Mouse (Mus musculus) hindbrain, embryonic 13.5 days (tissue): Measurements from ENCODE around the gene Prtn3. TPM values are rescaled to one million over a fixed set of nuclear protein-coding genes. Genes with fewer than 3 reads are reported as not detected.

ENCODE experiments used
- ATAC-seq: fragments of 200-750 bp; cut with Nextera tagmentation; 2 replicates; pipeline ENCODE4 v1.8.0; 2017; ENCODE audit warnings: moderate TSS enrichment; ENCODE audit not compliant: low FRiP score
- H3K27ac ChIP-seq: fragments of 300-500 bp; sonication (generic); 2 replicates; pipeline ENCODE4 v1.5.1; 2015; ENCODE audit warnings: inconsistent platforms, mild to moderate bottlenecking, moderate library complexity
- H3K27me3 ChIP-seq: fragments of 300-500 bp; sonication (generic); 2 replicates; pipeline ENCODE4 v1.6.1; 2015; ENCODE audit warnings: mild to moderate bottlenecking, inconsistent platforms
- H3K36me3 ChIP-seq: fragments of 300-500 bp; sonication (generic); 2 replicates; pipeline ENCODE4 v1.6.1; 2015; ENCODE audit warnings: mild to moderate bottlenecking, inconsistent platforms
- H3K4me1 ChIP-seq: fragments of 300-500 bp; sonication (generic); replicated peaks from 2 replicates; pipeline ENCODE4 v1.6.1; 2015; ENCODE audit warnings: inconsistent platforms
- H3K4me2 ChIP-seq: fragments of 300-500 bp; sonication (generic); 2 replicates; pipeline ENCODE4 v1.6.1; 2015; ENCODE audit warnings: inconsistent platforms, mild to moderate bottlenecking, moderate library complexity
- H3K4me3 ChIP-seq: fragments of 300-500 bp; sonication (generic); 2 replicates; pipeline ENCODE4 v1.5.1; 2015; ENCODE audit warnings: mild to moderate bottlenecking, inconsistent platforms
- H3K9ac ChIP-seq: fragments of 300-500 bp; sonication (generic); 2 replicates; pipeline ENCODE4 v1.6.1; 2015; ENCODE audit warnings: mild to moderate bottlenecking, inconsistent platforms
- H3K9me3 ChIP-seq: fragments of 300-500 bp; sonication (generic); 2 replicates; pipeline ENCODE4 v1.6.1; 2016; ENCODE audit warnings: inconsistent platforms
- WGBS: fragments of 180-500 bp; shearing (Covaris S2); methylation state at CpG from one replicate; pipeline ENCODE4 v1.1.7; 2015; 5-methylcytosine and 5-hydroxymethylcytosine counted together
- polyA plus RNA-seq: library from polyadenylated mRNA; unstranded; fragments of >200 nt; fragmentation: Nextera tagmentation; extraction: Ambion mirVana; gene quantifications from 2 replicates; pipeline ENCODE4 v1.2.1, GENCODE M21; 2015

Gene Prtn3
- polyA plus RNA-seq, 1 experiment from 2014 or later, result 15.6 TPM

DNA sequence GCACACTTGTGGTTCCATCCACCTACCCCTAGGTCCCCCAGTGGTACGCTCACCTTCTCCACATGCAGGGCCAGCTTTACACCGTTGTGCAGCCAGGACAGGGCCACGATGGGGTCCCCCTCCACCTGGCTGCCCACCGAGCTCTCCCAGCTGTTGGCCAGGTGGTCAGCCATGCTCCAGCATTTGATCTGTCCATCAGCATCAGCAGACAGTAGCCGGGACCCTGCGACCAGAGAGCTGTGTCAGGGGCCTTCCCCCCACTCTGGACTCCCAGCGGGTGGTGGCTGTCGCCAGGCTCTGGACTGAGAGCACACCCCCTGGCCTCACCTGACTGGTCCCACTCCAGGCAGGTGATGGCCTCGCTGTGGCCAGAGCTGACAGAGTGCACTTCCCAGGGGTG, 32.4 kb downstream of the Prtn3 start:
- 0 out of 2 replicates have a peak, but pooled peaks cover 5% of the 10 kb centered on the region for H3K27me3 ChIP-seq
- 97% methylated on average over 9 of the region's 9 CpGs for WGBS
- no peak for ATAC-seq
- H3K27ac ChIP-seq, result no peak overlapping the region
- H3K4me3 ChIP-seq, result no peak overlapping the region
- H3K9me3 ChIP-seq, result no peaks in the 10 kb centered on the region
- no peak overlapping the region for H3K4me2 ChIP-seq
- 0 out of 2 replicates have a peak overlapping the region, but pooled peaks have one; percentile 5 for H3K9ac ChIP-seq
- peaks cover 14% of the 10 kb centered on the region for H3K4me1 ChIP-seq
- H3K36me3 ChIP-seq, result peaks cover 60% of the 10 kb centered on the region

DNA sequence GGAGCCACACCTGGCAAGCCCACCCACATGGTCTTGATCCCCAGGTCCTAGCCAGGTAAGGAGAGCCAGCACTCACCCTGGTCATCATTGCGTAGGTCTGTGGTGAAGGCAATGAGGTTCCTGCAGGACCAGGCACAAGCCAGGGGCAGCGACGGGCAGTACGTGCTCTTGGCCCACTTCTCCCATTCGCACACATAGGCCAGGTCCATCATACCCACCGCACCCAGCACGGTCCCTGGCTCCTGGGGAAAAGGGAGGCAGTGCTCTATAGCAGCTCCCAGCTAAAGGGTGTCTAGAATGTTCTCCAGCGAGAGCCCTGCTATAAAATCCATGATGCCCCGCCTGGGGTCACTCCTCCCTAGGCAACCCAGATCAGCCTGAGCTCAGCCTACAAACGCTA, 33.1 kb downstream of the Prtn3 start:
- Histone ChIP-seq H3K9me3 (no peaks in the 10 kb centered on the region), H3K4me1 (peaks cover 14% of the 10 kb centered on the region), H3K9ac (no peak overlapping the region), H3K4me3 (no peak overlapping the region), H3K36me3 (peaks cover 64% of the 10 kb centered on the region), H3K4me2 (no peak overlapping the region), H3K27me3 (0 out of 2 replicates have a peak, but pooled peaks cover 5% of the 10 kb centered on the region), H3K27ac (no peak overlapping the region)
- no peak for ATAC-seq
- WGBS, result 94% methylated on average over 10 of the region's 10 CpGs

DNA sequence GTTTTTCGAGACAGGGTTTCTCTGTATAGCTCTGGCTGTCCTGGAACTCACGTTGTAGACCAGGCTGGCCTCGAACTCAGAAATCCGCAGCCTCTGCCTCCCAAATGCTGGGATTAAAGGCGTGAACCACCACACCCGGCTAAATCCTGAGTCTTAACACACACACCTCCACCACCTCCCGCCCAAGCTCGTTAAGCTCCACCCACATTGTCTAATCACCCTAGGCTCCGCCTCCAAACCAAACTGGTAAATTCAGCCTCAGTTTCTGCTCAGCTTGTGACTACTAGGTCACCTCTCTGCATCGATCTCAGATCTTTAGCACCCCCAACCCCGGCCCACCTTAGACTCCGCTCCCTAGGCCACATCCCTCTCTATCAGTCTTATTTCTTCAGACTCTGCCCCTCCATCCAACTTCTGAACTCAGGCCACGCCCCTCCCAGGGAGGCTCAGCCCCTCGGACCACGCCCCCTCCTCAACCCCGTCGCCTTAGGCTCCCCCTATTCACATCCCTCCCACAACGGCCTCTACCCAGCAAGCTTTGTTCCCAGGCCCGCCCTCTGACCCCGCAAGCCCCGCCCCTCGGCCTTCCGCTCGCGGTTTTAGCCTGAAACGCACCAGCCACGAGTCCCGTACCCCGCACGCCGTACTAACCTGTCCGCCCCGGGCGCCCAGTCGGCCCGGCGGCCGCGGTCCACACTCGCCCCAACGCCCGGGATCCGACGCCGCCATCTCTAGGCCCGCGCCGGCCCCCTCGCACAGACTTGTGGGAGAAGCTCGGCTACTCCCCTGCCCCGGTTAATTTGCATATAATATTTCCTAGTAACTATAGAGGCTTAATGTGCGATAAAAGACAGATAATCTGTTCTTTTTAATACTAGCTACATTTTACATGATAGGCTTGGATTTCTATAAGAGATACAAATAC, 34.2 kb downstream of the Prtn3 start, which contains the start of gene Med16:
Gene Med16, minus strand, starts transcription at position 757 of the 925 bp plus-strand sequence.
- peak within 1 kb of the TSS; percentile 98 for H3K27ac ChIP-seq
- peak within 1 kb of the TSS; percentile 53 for H3K4me2 ChIP-seq
- H3K4me3 ChIP-seq, result peak within 1 kb of the TSS; percentile 63
- 2% methylated on average over 52 of the region's 52 CpGs for WGBS
- peak within 1 kb of the TSS; percentile 85 for H3K9ac ChIP-seq
- H3K4me1 ChIP-seq, result peaks cover 14% of the 10 kb centered on the region
- peak; percentile 92 for ATAC-seq
- H3K36me3 ChIP-seq, result peaks cover 61% of the 10 kb centered on the region
- no peaks in the 10 kb centered on the region for H3K9me3 ChIP-seq
- H3K27me3 ChIP-seq, result no peaks in the 10 kb centered on the region

DNA sequence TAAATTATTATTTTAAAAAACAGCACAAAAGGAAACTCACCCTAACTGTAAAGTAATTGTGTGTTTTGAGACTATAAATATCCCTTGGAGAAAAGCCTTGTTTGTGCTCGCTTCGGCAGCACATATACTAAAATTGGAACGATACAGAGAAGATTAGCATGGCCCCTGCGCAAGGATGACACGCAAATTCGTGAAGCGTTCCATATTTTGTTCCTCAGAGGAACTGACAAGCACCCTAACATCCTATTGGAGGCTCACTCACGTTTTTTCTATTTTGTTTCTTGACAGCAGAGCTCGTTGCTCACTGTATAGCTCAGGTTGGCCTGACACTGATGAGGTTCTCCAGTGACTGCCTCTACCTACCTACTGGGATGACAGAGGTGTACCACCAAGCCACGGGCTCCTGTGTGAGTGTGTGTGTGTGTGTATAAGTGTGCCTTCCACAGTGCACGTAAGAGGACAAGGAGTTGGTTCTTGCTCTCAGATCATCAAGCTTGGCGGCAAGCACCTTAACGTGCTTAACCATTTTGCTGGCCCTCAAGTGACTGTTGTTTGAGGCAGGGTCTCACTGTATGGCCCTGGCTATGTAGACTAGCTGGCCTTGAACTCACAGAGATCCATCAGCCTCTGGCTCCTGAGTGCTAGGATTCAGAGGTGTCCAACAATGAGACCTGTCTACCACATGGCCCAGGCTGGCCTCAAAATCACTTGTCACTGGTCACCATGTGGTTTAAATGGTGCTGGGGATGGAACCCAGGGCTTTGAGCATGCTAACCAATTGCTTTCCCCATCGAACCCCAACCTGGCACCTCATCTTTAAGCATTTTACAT, 35.0 kb downstream of the Prtn3 start:
- Histone ChIP-seq H3K4me2 (peak overlapping the region; percentile 53), H3K27me3 (no peaks in the 10 kb centered on the region), H3K9me3 (no peaks in the 10 kb centered on the region), H3K36me3 (peaks cover 54% of the 10 kb centered on the region), H3K9ac (peak overlapping the region; percentile 64), H3K27ac (peak overlapping the region; percentile 98), H3K4me1 (peaks cover 20% of the 10 kb centered on the region), H3K4me3 (peak overlapping the region; percentile 63)
- 25% methylated on average over 14 of the region's 14 CpGs for WGBS
- peak; percentile 50 for ATAC-seq

DNA sequence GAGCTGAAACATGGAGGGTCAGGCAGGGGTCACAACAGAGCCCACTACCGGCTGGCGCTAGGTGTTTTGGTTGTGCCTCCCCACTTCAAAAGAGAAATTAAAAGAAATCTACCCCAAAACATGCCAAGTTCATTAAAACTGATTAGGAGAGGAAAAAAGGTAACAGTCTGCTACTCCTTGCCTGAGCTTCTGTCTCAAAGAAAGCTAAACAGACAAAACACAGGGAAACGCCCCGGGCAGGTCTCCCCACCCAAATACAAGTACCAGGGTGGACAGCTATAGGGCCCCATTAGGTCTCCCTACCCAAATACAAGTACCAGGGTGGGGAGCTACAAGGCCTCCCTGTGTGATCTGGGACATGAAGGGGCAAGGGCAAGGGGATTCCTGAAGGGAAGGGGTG, 36.3 kb downstream of the Prtn3 start, which contains the start of gene Gm26602:
Gene Gm26602, plus strand, starts transcription at position 301 of the 400 bp plus-strand sequence.
- 95% methylated on average over 4 of the region's 4 CpGs for WGBS
- Histone ChIP-seq H3K36me3 (peaks cover 43% of the 10 kb centered on the region), H3K4me2 (0 out of 2 replicates have a peak within 1 kb of the TSS, but pooled peaks have one; percentile 53), H3K9me3 (no peaks in the 10 kb centered on the region), H3K4me3 (peak within 1 kb of the TSS; percentile 22; the same call in 1 of the 2 replicates), H3K9ac (peak within 1 kb of the TSS; percentile 64; the same call in 1 of the 2 replicates), H3K4me1 (peaks cover 32% of the 10 kb centered on the region), H3K27me3 (no peaks in the 10 kb centered on the region), H3K27ac (peak within 1 kb of the TSS; percentile 98)
- ATAC-seq, result no peak

DNA sequence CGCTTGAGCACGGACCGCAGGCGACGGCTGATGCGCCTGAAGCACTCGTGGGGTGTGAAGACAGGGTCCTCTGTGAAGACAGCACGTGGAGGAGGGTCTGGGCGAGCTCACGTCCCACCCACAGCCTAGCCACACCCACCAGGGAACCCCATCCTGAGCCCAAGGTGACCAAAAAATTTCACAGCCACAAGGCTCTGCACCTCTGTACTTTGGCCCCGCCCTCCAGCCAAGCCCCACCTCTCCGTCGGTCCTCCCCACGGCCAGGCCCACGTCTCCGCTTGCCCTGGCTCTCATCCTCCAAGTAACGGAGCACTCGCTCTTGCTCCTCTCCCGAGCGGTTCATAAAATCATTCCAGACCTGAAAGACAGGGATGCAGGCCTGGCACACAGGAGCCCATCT, 38.1 kb downstream of the Prtn3 start:
- Histone ChIP-seq H3K4me2 (no peak overlapping the region), H3K9ac (no peak overlapping the region), H3K4me1 (peaks cover 44% of the 10 kb centered on the region), H3K36me3 (peaks cover 29% of the 10 kb centered on the region), H3K27me3 (peaks cover 3% of the 10 kb centered on the region), H3K4me3 (no peak overlapping the region), H3K27ac (no peak overlapping the region), H3K9me3 (no peaks in the 10 kb centered on the region)
- 67% methylated on average over 20 of the region's 20 CpGs for WGBS
- ATAC-seq, result no peak

DNA sequence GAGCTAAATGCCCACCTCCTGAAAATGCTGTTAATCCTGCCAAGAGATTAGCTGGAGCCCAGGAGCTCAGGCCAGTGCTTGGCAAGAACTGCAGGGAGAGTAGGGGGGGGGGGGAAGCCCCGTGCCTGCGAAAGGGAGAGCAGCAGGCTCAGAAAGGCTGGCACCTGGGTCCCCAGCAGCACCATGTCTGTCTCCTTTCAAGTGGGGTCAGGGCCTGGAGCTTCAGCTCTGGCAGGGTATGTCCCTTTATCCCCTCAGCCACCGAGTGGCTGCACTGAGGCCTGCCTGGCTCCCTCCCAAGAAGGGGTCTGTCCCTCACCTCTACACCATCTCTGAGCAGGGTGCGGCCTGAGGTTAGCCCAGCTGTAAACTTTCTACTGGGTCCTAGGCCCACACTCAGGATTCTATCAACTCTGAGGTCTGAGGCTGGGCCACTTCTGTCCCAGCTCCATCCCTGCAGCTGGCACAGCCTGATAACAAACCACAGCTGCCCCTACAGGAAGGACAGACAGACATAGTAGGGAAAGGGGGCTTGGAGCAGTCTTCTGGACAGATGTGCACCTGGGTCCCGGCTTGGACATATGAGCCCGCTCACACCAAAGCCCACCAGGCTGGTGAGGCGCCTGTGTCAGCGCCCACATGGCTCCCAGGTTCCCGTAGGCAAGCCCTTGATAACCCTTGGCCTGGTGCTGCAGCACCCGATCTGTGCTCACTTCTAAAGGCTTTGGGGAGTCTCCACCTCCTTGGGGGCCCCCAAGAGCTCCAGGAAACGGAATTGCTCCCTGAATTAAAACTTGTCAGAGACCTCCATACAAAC, 40.1 kb downstream of the Prtn3 start:
- ATAC-seq, result no peak
- 76% methylated on average over 11 of the region's 11 CpGs for WGBS
- Histone ChIP-seq H3K9ac (peak overlapping the region; percentile 53), H3K27ac (0 out of 2 replicates have a peak overlapping the region, but pooled peaks have one; percentile 18), H3K36me3 (peaks cover 29% of the 10 kb centered on the region), H3K4me2 (no peak overlapping the region), H3K4me3 (no peak overlapping the region), H3K4me1 (peaks cover 50% of the 10 kb centered on the region), H3K9me3 (no peaks in the 10 kb centered on the region), H3K27me3 (peaks cover 22% of the 10 kb centered on the region)

DNA sequence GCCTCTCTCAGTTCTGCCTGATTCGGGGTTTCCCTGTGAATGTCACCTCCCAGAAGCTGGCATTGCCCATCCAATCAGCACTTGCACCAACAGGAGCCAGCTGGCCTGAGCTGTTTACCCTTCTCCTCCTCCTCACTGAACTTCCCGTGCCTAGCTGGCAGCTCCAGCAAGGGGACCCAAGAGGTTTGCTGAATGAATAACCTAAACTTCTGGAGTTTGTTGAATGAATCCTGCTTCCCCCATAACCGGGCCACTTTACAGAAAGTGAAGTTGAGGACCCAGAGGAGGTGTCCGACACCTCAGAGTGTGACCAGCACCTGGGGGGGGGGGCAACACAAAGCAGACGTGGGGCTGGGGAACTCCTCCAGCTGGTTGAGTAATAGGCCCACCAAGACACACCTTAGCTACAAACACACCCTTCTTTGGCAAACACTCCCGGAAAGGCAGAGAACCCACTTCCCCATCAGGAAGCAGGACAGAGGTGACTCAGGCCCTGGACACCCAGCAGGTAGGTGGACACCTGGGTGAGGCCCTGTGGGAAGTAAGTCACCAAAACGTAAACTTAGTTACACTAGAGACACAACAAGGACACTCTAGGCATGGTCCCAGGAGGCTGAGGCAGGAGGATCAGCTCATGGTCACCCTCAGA, 40.8 kb downstream of the Prtn3 start:
- Histone ChIP-seq H3K9ac (peak overlapping the region; percentile 97), H3K4me1 (peaks cover 49% of the 10 kb centered on the region), H3K4me3 (0 out of 2 replicates have a peak overlapping the region, but pooled peaks have one; percentile 78), H3K4me2 (peak overlapping the region; percentile 97), H3K27ac (no peak overlapping the region), H3K36me3 (peaks cover 29% of the 10 kb centered on the region), H3K9me3 (no peaks in the 10 kb centered on the region), H3K27me3 (peaks cover 29% of the 10 kb centered on the region)
- WGBS, result 77% methylated on average over 7 of the region's 7 CpGs
- no peak for ATAC-seq

DNA sequence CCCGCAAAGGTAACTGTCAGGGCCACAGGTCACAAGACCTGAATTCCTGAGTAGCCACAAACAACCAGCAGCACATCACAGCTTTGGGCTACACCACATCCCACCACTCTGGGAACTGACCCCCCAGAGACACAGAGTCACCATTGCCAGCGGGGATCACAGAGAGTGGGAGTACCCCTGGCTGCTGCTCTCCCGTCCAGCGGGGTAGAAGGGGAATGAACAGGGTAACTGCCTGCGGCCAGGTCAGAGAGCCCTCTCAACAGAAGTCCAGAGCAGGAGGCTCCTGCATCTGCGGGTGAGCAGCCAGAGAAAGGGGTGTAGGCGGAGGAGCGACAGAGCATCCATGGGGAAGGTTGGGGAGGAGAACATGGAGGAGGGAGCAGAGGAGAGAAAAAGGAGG, 41.8 kb downstream of the Prtn3 start:
- H3K4me3 ChIP-seq, result peak overlapping the region; percentile 78
- peaks cover 22% of the 10 kb centered on the region for H3K36me3 ChIP-seq
- H3K27me3 ChIP-seq, result peaks cover 39% of the 10 kb centered on the region
- peaks cover 59% of the 10 kb centered on the region for H3K4me1 ChIP-seq
- WGBS, result 5% methylated on average over 8 of the region's 8 CpGs
- H3K9ac ChIP-seq, result peak overlapping the region; percentile 97
- peak overlapping the region; percentile 97 for H3K4me2 ChIP-seq
- no peak for ATAC-seq
- no peaks in the 10 kb centered on the region for H3K9me3 ChIP-seq
- peak overlapping the region; percentile 86 for H3K27ac ChIP-seq

DNA sequence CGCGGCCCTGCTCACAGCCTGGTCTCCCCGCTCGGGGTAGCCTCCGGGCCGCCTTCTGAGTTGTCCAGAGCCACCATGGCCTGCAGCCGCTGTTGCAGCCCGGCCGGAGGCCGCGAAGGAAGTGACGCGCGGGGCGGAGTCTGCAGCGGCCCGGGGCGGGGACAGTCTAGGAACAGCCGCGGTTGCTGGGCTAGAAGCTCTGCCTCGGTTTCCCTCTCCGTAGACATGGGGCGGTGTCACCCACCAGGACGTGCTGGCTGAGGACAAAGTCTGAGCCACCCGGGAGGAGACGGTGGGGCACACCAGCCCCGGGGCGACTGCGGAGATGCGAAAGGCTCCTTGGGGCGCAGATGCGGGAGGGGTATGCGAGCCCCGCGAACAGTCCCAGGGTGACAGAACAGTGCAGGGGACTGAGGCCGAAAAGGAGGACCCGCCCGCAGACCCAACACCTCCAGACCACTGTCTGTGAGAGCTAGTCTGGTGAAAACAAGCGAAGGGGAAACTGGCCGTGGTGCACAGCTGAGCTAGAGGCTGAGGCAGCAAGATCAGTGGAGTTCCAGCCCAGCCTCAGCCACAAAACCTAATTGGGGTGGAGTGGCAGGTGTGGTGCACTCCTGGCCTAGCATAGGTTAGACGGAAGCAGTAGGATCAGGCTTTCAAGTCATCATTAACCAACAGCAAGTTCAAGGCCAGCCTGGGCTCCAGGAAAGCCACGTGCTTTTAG, 42.7 kb downstream of the Prtn3 start, which contains the start of gene Kiss1r:
Gene Kiss1r, plus strand, starts transcription at position 164 of the 724 bp plus-strand sequence.
- H3K4me2 ChIP-seq, result peak within 1 kb of the TSS; percentile 97
- H3K4me1 ChIP-seq, result peaks cover 68% of the 10 kb centered on the region
- peak within 1 kb of the TSS; percentile 78 for H3K4me3 ChIP-seq
- ATAC-seq, result peak; percentile 72
- peak within 1 kb of the TSS; percentile 86 for H3K27ac ChIP-seq
- 4% methylated on average over 42 of the region's 42 CpGs for WGBS
- H3K36me3 ChIP-seq, result peaks cover 13% of the 10 kb centered on the region
- H3K9me3 ChIP-seq, result no peaks in the 10 kb centered on the region
- peaks cover 48% of the 10 kb centered on the region for H3K27me3 ChIP-seq
- peak within 1 kb of the TSS; percentile 97 for H3K9ac ChIP-seq
